Mouse (Mus musculus) ovary, adult 2 months (tissue): ENCODE results near the gene Colq. TPM values are rescaled to one million over a fixed set of nuclear protein-coding genes. Genes with fewer than 3 reads are reported as not detected.

Source experiments
- polyA plus RNA-seq: library from polyadenylated mRNA; depleted of rRNA; stranded (reverse); fragments of >200 nt; gene quantifications from 2 replicates; pipeline ENCODE4 v1.2.3, GENCODE M21; 2012; rRNA removed

Gene Colq
- polyA plus RNA-seq: 0.41 and 0.54 TPM in 2 replicates

GRCm38 (mm10) chr14:31591243-31591642 is at the start of gene Colq:
Gene Colq (minus strand): TSS chr14:31591343.

GRCm38 (mm10) chr14:31640346-31640889 is 49.3 kb upstream of the Colq start, which contains the start of gene Gm49387:
Gene Gm49387 (minus strand): TSS chr14:31640878.

GRCm38 (mm10) chr14:31494975-31495455 is 96.1 kb downstream of the Colq start, which contains the start of gene Mettl6:
Gene Mettl6 (minus strand): TSS chr14:31495040.

GRCm38 (mm10) chr14:31494349-31494974 is 96.7 kb downstream of the Colq start, which contains the start of gene Eaf1:
Gene Eaf1 (plus strand): TSS chr14:31494399.

Other genes starting within 250 kb of the Colq start
- gene Sh3bp5, start 155.3 kb downstream of the Colq start, polyA plus RNA-seq: 33.6 and 34.0 TPM in 2 replicates
- 34.9 and 54.4 TPM in 2 replicates for gene Eaf1, start 96.9 kb downstream of the Colq start, polyA plus RNA-seq
- gene Mettl6, start 96.3 kb downstream of the Colq start, polyA plus RNA-seq: 7.1 and 7.5 TPM in 2 replicates
- gene Gm49387, start 49.5 kb upstream of the Colq start, polyA plus RNA-seq: not detected in 2 replicates
- 41.8 and 61.0 TPM in 2 replicates for gene Btd, start 49.7 kb upstream of the Colq start, polyA plus RNA-seq
- gene Hacl1, start 49.9 kb upstream of the Colq start, polyA plus RNA-seq: 8.0 and 10.3 TPM in 2 replicates
- gene Ankrd28, start 239.3 kb upstream of the Colq start, polyA plus RNA-seq: 3.7 and 5.2 TPM in 2 replicates